Mouse (Mus musculus) thymus, adult 2 months (tissue): ENCODE results near the gene Gtf2h1. TPM values are rescaled to one million over a fixed set of nuclear protein-coding genes. Genes with fewer than 3 reads are reported as not detected.
A peak's percentile ranks its signal among the peaks of the same experiment; 100 is the strongest.

ENCODE experiments used
- DNase-seq: peaks from one replicate; pipeline ENCODE4 v3.0.0; 2021
- H3K27ac ChIP-seq: fragments of 200-500 bp; 2 replicates; pipeline ENCODE4 v1.5.1; 2012; ENCODE audit warnings: low read length, control low read depth; ENCODE audit not compliant: control insufficient read depth, insufficient read depth
- H3K27me3 ChIP-seq: fragments of 200-500 bp; 2 replicates; pipeline ENCODE4 v1.6.1; 2012; ENCODE audit warnings: mild to moderate bottlenecking, low read length, moderate library complexity, mixed read lengths; ENCODE audit not compliant: control insufficient read depth, insufficient read depth
- H3K36me3 ChIP-seq: fragments of 200-500 bp; 2 replicates; pipeline ENCODE4 v1.6.1; 2012; ENCODE audit warnings: mild to moderate bottlenecking, low read length, moderate library complexity; ENCODE audit not compliant: control insufficient read depth, insufficient read depth
- H3K4me1 ChIP-seq: fragments of 200-500 bp; replicated peaks from 2 replicates; pipeline ENCODE4 v1.6.1; 2012; ENCODE audit warnings: low read length; ENCODE audit not compliant: control insufficient read depth, insufficient read depth
- H3K4me3 ChIP-seq: fragments of 200-500 bp; 2 replicates; pipeline ENCODE4 v1.5.1; 2012; ENCODE audit warnings: mild to moderate bottlenecking, low read length, control low read depth, moderate library complexity; ENCODE audit not compliant: control insufficient read depth, insufficient read depth
- CTCF ChIP-seq: fragments of 200-500 bp; IDR thresholded peaks from 2 replicates; pipeline ENCODE4 v1.5.1; 2012; ENCODE audit warnings: mild to moderate bottlenecking, control low read depth, low read length, moderate library complexity, borderline replicate concordance; ENCODE audit not compliant: control insufficient read depth, poor library complexity, insufficient read depth; ENCODE audit errors: extremely low read depth
- POLR2A ChIP-seq: fragments of 200-500 bp; IDR thresholded peaks from 2 replicates; pipeline ENCODE4 v1.6.1; 2012; ENCODE audit warnings: mild to moderate bottlenecking, low read length, control low read depth, moderate library complexity; ENCODE audit not compliant: control insufficient read depth, poor library complexity, insufficient read depth; ENCODE audit errors: extremely low read depth
- WGBS: fragments of 180-500 bp; shearing (Covaris S2); methylation state at CpG from one replicate; pipeline ENCODE4 v1.1.7; 2018; 5-methylcytosine and 5-hydroxymethylcytosine counted together
- polyA plus RNA-seq: library from polyadenylated mRNA; depleted of rRNA; stranded (reverse); fragments of >200 nt; gene quantifications from 2 replicates; pipeline ENCODE4 v1.2.3, GENCODE M21; 2012

Gtf2h1 gene
- polyA plus RNA-seq, 1 experiment, result 14.4 TPM

DNA sequence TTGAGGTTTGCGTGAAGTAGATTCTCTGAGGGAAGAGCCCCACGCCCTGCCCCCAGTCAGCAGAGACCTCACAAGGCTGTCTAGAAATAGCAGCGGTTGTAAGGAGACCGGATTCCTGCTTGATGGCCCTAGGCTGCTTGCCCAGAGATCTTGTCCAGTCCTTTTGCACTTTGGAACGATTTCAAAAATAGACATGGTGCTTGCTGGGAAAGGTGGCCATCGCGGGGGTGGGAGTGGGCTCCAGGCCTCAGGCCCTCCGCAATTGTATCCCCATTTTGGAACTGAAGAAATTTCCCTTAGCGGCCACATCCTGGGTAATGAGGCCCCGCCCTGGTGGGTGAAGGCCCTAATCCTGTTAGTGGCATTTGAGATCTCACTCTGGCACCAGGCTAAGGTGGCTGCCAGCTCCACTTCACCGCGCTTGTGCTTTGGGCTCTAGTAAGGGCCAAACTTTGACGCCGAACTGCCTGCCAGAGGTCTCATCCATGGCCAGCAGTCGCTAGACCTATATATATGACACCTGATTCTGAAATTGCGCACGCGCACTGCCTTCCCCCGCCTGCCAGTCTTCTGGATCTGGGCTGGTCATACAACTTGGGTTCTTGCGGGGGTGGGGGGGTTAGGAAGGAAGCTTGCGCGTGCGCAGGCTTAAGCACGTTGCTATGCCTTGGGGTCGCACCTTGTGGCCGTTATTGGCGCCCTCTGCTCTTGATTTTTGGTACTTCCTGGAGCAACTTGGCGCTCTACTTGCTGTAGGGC, 50.8 kb downstream of the Gtf2h1 start:
- Histone ChIP-seq H3K27ac (peak overlapping the region; percentile 71), H3K4me3 (peak overlapping the region; percentile 73), H3K36me3 (peaks cover 27% of the 10 kb centered on the region), H3K4me1 (peaks cover 14% of the 10 kb centered on the region), H3K27me3 (no peaks in the 10 kb centered on the region)
- WGBS, result under 1% methylated on average over 28 of the region's 28 CpGs
- TF ChIP-seq POLR2A (no peak), CTCF (peak; percentile 69; the same call in 1 of the 2 replicates)
- peak; percentile 80 for DNase-seq

DNA sequence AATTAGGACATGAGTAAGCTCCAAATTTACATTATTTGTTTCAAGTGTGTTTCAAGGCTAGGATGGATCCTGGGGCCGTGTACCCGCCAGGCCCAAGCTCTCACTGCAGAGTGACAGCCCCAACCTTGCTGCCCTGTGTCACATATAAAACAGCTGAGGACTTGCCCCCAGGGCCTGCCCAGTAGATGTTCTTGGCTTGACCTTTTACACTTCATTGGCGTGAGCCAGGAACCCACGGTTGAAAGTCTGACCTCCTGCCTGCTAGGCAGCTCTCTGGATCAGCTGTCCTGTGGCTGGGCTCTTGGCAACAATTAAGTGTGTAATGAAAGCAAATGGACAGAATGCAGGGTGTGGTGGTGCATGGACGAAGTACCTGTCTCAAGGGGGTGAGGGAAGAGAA, 53.4 kb downstream of the Gtf2h1 start:
- H3K4me3 ChIP-seq, result no peak overlapping the region
- peaks cover 14% of the 10 kb centered on the region for H3K4me1 ChIP-seq
- TF ChIP-seq CTCF (no peak), POLR2A (no peak)
- H3K36me3 ChIP-seq, result peaks cover 53% of the 10 kb centered on the region
- H3K27me3 ChIP-seq, result no peaks in the 10 kb centered on the region
- DNase-seq, result no peak
- H3K27ac ChIP-seq, result no peak overlapping the region
- WGBS, result 96% methylated on average over 5 of the region's 5 CpGs

DNA sequence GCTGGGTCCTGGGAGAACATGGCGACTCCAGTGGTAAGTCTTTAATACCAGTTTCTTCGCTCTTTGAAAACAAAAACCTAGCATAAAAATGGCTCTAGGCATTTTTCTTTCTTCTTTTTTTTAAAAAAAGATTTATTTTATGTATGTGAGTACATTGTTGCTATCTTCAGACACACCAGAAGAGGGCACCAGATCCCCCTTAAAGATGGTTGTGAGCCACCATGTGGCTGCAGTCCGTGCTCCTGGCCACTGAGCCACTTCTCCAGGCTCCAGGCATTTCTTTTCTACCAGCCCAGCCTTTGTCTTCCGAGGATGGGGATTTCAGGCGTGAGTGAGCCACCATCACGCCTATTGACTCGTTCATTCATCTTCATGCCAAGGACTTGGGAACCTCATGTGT, 55.1 kb downstream of the Gtf2h1 start:
- Histone ChIP-seq H3K4me3 (no peak overlapping the region), H3K27me3 (no peaks in the 10 kb centered on the region), H3K27ac (no peak overlapping the region), H3K4me1 (peaks cover 8% of the 10 kb centered on the region), H3K36me3 (peaks cover 71% of the 10 kb centered on the region)
- 94% methylated on average over 7 of the region's 7 CpGs for WGBS
- TF ChIP-seq CTCF (peak; percentile 23; the same call in 1 of the 2 replicates), POLR2A (no peak)
- no peak for DNase-seq

GRCm38 (mm10) chr7:46852666-46853065, 56.8 kb downstream of the Gtf2h1 start:
- no peak for TF ChIP-seq CTCF
- TF ChIP-seq POLR2A, result no peak
- no peaks in the 10 kb centered on the region for H3K27me3 ChIP-seq
- H3K27ac ChIP-seq, result no peak overlapping the region
- DNase-seq, result no peak
- H3K4me1 ChIP-seq, result no peaks in the 10 kb centered on the region
- no peak overlapping the region for H3K4me3 ChIP-seq
- peaks cover 73% of the 10 kb centered on the region for H3K36me3 ChIP-seq
- 100% methylated on average over 1 of the region's 1 CpGs for WGBS

DNA sequence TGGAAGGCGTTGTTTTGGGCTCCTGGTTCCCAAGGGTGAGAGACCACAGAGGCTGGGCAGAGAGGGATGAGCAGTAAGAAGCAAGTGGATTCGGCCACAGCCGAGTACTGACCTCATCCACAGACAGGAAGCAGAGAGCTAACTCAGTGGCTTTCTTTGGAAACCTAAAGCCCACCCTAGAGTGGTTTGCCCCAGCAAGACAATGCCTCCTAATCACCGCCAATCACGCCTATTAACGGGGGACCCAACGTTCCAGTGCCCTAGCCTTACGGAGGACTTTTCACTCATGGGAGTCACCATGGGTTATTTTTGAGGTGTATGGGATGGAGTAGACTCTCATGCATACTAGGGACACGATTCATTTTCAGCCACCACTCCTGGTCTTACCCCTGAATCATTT, 57.5 kb downstream of the Gtf2h1 start:
- no peak overlapping the region for H3K4me3 ChIP-seq
- DNase-seq, result no peak
- H3K4me1 ChIP-seq, result no peaks in the 10 kb centered on the region
- 96% methylated on average over 9 of the region's 9 CpGs for WGBS
- TF ChIP-seq POLR2A (no peak), CTCF (no peak)
- no peaks in the 10 kb centered on the region for H3K27me3 ChIP-seq
- H3K27ac ChIP-seq, result no peak overlapping the region
- peaks cover 73% of the 10 kb centered on the region for H3K36me3 ChIP-seq

DNA sequence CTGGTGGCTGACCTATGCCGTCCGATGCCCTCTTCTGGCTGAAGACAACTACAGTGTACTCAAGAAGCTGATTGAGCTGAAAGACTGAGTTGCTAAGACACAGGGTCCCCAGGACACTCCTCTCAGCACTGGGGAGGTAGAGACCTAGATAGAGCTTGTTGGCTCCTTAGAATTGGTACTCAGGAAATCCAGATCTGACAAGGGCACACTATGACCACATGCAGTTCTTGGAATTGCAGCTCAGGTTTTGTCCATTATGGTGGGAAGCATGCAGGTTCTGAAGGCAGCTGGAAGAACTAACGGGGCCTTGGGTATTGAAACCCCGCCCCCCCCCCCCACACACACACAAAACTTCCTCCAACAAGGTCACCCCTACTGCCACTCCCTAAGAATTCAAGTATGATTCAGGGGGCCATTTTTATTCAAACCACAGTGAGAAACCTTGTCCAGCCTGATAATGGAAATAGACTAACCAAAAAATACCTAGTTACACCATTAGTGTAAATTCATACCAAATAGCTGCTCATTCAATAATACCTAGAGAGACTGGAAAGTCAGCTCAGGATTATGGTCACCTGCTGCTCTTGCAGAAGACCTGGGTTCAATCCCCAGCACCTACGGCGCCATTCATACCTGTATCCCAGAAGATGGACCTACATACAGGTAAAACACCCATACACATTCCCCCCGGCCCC, 60.1 kb downstream of the Gtf2h1 start:
- Histone ChIP-seq H3K4me3 (no peak overlapping the region), H3K36me3 (peaks cover 52% of the 10 kb centered on the region), H3K27ac (no peak overlapping the region), H3K27me3 (no peaks in the 10 kb centered on the region), H3K4me1 (no peaks in the 10 kb centered on the region)
- WGBS, result 93% methylated on average over 7 of the region's 7 CpGs
- DNase-seq, result no peak
- no peak for TF ChIP-seq POLR2A
- TF ChIP-seq CTCF, result no peak
